Comparison of ENCODE assay signal across 23 mouse cellular contexts in the genomic region with DNA sequence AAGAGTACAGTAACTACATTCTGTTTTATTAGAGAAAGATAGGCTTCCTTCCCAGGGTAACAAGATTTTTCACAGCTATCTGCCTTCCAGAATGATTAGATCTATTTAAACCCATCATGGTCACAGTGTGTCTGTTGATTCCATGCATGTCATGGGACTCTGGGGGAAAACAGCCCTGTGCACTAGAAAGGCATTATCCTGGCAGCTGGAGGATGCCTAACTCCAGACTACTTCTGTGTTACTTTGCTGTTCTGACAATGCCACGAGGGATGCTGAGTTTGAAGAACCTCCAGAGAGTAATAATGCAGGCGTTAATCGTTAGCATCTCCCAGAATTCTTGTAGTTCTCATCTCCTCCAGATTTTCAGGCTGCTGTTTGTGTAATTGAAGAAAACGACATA.
"Had no signal": no experiment of that assay in that cellular context is flagged by ENCODE, and none has a peak within 500 bp of the region (broad histone marks: within the 10 kb centered on the region; RNA-seq: fewer than 3 reads in every experiment).

No protein-coding gene starts in this region.

- DNase-seq: kidney, adult 11 months; kidney, adult 8-10 months; kidney, postnatal 10 days; kidney, postnatal 36 days; left cerebral cortex, postnatal 4 days; liver, postnatal 0 days; lung, embryonic 14.5 days; right cerebral cortex, adult 18-20 months; right cerebral cortex, postnatal 14 days; right cerebral cortex, postnatal 4 days; thymus, adult 2 months; thymus, postnatal 14 days; thymus, postnatal 4 days had no signal

- H3K4me3 ChIP-seq: kidney, embryonic 15.5 days; limb, embryonic 12.5 days; limb, embryonic 15.5 days; midbrain, embryonic 15.5 days; myocyte had no signal

- H3K9ac ChIP-seq: kidney, embryonic 15.5 days; limb, embryonic 12.5 days; limb, embryonic 15.5 days; liver, embryonic 14.5 days; liver, postnatal 0 days; lung, embryonic 14.5 days; midbrain, embryonic 15.5 days had no signal

- H3K9me3 ChIP-seq: kidney, embryonic 15.5 days; limb, embryonic 12.5 days; limb, embryonic 15.5 days; midbrain, embryonic 15.5 days had no signal

- H3K4me2 ChIP-seq: kidney, embryonic 15.5 days; limb, embryonic 12.5 days; limb, embryonic 15.5 days; liver, embryonic 11.5 days; lung, embryonic 14.5 days; midbrain, embryonic 15.5 days had no signal

- H3K36me3 ChIP-seq: kidney, embryonic 15.5 days; limb, embryonic 12.5 days; limb, embryonic 15.5 days; midbrain, embryonic 15.5 days had no signal

- H3K4me1 ChIP-seq: kidney, embryonic 15.5 days; limb, embryonic 12.5 days; limb, embryonic 15.5 days had no signal

- H3K27me3 ChIP-seq: kidney, embryonic 15.5 days; limb, embryonic 12.5 days; limb, embryonic 15.5 days; midbrain, embryonic 15.5 days had no signal

- H3K27ac ChIP-seq: kidney, embryonic 15.5 days; limb, embryonic 12.5 days; limb, embryonic 15.5 days; liver, embryonic 14.5 days; macrophage; midbrain, embryonic 15.5 days; stomach, postnatal 0 days had no signal

- ATAC-seq: liver, postnatal 0 days; lung, postnatal 0 days; midbrain, embryonic 15.5 days had no signal
